Mouse (Mus musculus): Measurements from ENCODE around the gene Samd15.

DNA sequence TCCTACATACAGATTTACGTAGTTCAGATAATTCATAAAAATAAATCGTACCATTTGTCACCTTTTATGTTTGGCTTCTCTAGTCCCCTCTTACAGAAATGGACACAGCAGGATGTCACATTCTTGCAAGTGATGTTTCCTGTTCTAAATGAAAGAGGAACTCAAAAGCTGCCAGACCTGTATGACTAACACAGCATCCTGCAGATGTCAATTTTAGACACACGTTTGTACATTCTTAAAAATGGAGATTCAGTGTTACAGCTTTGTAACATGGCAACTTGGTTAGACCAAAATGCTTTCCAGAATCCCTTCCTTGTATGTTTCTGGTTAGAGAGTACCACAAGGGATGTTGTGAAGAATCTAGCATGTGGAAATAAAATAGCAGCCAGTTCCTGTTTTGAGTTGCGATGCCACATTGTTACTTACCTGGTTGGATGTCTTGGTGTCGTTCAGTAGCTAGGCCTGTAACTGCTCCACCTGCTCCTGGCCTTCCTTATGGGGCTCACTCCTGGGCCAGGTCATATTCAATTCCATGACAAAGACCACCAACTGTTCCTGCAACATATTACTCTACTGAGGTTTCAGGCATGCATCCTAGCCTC lies 37.5 kb downstream of the Samd15 start:
- TF ChIP-seq CTCF (IDR thresholded peaks at IDR 0.05) (no peak), EP300 (IDR thresholded peaks at IDR 0.05) (no peak)

All from lung, postnatal 0 days (tissue).